Mouse (Mus musculus) small intestine, adult 2 months (tissue): ENCODE data around the gene Kras.
A peak's percentile ranks its signal among the peaks of the same experiment; 100 is the strongest.

Experiments
- CTCF ChIP-seq: fragments of 200-500 bp; IDR thresholded peaks from 2 replicates; pipeline ENCODE4 v1.5.1; 2012; ENCODE audit warnings: low read depth, mild to moderate bottlenecking, control low read depth, inconsistent platforms, low read length, moderate library complexity, mixed read lengths; ENCODE audit not compliant: insufficient replicate concordance, insufficient read length; ENCODE audit errors: extremely low read depth
- POLR2A ChIP-seq: fragments of 200-500 bp; IDR thresholded peaks from 2 replicates; pipeline ENCODE4 v1.6.1; 2012; ENCODE audit warnings: low read depth, mild to moderate bottlenecking, control low read depth, inconsistent platforms, low read length, moderate library complexity

DNA sequence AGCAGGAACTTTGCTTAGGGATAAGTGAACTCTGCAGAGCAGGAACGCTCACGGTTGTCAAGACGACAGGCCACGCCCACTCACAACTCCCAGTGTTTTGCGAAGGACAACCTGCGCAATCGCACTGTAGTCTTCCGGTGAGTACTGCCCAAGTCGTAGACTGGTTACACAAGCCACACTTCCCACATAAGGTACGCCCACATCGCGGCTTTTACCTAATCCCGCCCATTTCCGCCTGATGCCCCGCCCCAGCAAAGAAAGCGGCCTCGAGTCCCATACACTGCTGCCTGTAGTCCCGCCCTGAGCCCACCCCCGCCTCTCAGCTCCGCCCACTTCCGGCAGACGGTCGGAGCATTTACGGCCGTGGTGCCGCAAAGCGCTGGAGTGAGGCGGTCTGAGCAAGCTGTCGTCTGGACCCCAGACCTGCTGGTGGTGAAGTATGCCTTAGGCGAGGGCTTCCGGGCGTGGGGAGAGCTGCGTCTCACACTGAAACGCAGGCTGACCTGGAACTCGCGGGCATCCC lies 39.2 kb downstream of the Kras start, which contains the start of the genes Casc1 and Etfrf1:
- TF ChIP-seq POLR2A: peak; percentile 98
- TF ChIP-seq CTCF: no peak
